Mouse (Mus musculus): ENCODE data around the gene Wdr90. TPM values are rescaled to one million over a fixed set of nuclear protein-coding genes. Genes with fewer than 3 reads are reported as not detected.

Wdr90 gene
- polyA plus RNA-seq, 1 experiment = 11.7 TPM

- H3K27ac ChIP-seq (ENCODE audit: insufficient read depth, low read depth, low read length) = no peak overlapping the region
- TF ChIP-seq CTCF (IDR thresholded peaks at IDR 0.05; ENCODE audit: low read depth, low read length) (no peak), POLR2A (IDR thresholded peaks at IDR 0.05; ENCODE audit: borderline replicate concordance, low read depth, low read length) (no peak)
- no peak overlapping the region for H3K4me3 ChIP-seq (ENCODE audit: insufficient read depth, low read length)
- H3K4me1 ChIP-seq (ENCODE audit: control insufficient read depth, insufficient read depth, low read length) = peaks cover 18% of the 10 kb centered on the region
Measured at GRCm38 (mm10) chr17:25869954-25870353, 8.7 kb upstream of the Wdr90 start.

GRCm38 (mm10) chr17:25869498-25869897 is 8.2 kb upstream of the Wdr90 start:
- Histone ChIP-seq H3K4me3 (ENCODE audit: insufficient read depth, low read length) (no peak overlapping the region), H3K4me1 (ENCODE audit: control insufficient read depth, insufficient read depth, low read length) (peaks cover 18% of the 10 kb centered on the region), H3K27ac (ENCODE audit: insufficient read depth, low read depth, low read length) (no peak overlapping the region)
- TF ChIP-seq CTCF (IDR thresholded peaks at IDR 0.05; ENCODE audit: low read depth, low read length) (no peak), POLR2A (IDR thresholded peaks at IDR 0.05; ENCODE audit: borderline replicate concordance, low read depth, low read length) (no peak)

GRCm38 (mm10) chr17:25868601-25869191 is 7.4 kb upstream of the Wdr90 start, which contains the start of gene Mcrip2:
TSS of gene Mcrip2 (minus strand) at chr17:25868764.
- Histone ChIP-seq H3K4me1 (ENCODE audit: control insufficient read depth, insufficient read depth, low read length) (peaks cover 13% of the 10 kb centered on the region), H3K27ac (ENCODE audit: insufficient read depth, low read depth, low read length) (peak within 1 kb of the TSS; percentile 27), H3K4me3 (ENCODE audit: insufficient read depth, low read length) (peak within 1 kb of the TSS; percentile 81)
- no peak for TF ChIP-seq CTCF (IDR thresholded peaks at IDR 0.05; ENCODE audit: low read depth, low read length)
- TF ChIP-seq POLR2A (IDR thresholded peaks at IDR 0.05; ENCODE audit: borderline replicate concordance, low read depth, low read length) = no peak

- Histone ChIP-seq H3K4me3 (ENCODE audit: insufficient read depth, low read length) (peak overlapping the region; percentile 81), H3K4me1 (ENCODE audit: control insufficient read depth, insufficient read depth, low read length) (peaks cover 13% of the 10 kb centered on the region), H3K27ac (ENCODE audit: insufficient read depth, low read depth, low read length) (peak overlapping the region; percentile 27)
- TF ChIP-seq POLR2A (IDR thresholded peaks at IDR 0.05; ENCODE audit: borderline replicate concordance, low read depth, low read length) (no peak), CTCF (IDR thresholded peaks at IDR 0.05; ENCODE audit: low read depth, low read length) (no peak)
Measured at GRCm38 (mm10) chr17:25867836-25868600, 6.7 kb upstream of the Wdr90 start.

GRCm38 (mm10) chr17:25867509-25867835 is 6.2 kb upstream of the Wdr90 start:
- Histone ChIP-seq H3K4me1 (ENCODE audit: control insufficient read depth, insufficient read depth, low read length) (peaks cover 13% of the 10 kb centered on the region), H3K27ac (ENCODE audit: insufficient read depth, low read depth, low read length) (peak overlapping the region; percentile 27), H3K4me3 (ENCODE audit: insufficient read depth, low read length) (peak overlapping the region; percentile 81)
- no peak for TF ChIP-seq CTCF (IDR thresholded peaks at IDR 0.05; ENCODE audit: low read depth, low read length)
- TF ChIP-seq POLR2A (IDR thresholded peaks at IDR 0.05; ENCODE audit: borderline replicate concordance, low read depth, low read length) = no peak

- Histone ChIP-seq H3K27ac (ENCODE audit: insufficient read depth, low read depth, low read length) (no peak overlapping the region), H3K4me1 (ENCODE audit: control insufficient read depth, insufficient read depth, low read length) (peaks cover 10% of the 10 kb centered on the region), H3K4me3 (ENCODE audit: insufficient read depth, low read length) (no peak overlapping the region)
- TF ChIP-seq POLR2A (IDR thresholded peaks at IDR 0.05; ENCODE audit: borderline replicate concordance, low read depth, low read length) = no peak
- no peak for TF ChIP-seq CTCF (IDR thresholded peaks at IDR 0.05; ENCODE audit: low read depth, low read length)
Measured at GRCm38 (mm10) chr17:25866172-25866571, 4.9 kb upstream of the Wdr90 start.

- H3K4me1 ChIP-seq (ENCODE audit: control insufficient read depth, insufficient read depth, low read length) = peaks cover 15% of the 10 kb centered on the region
- TF ChIP-seq CTCF (IDR thresholded peaks at IDR 0.05; ENCODE audit: low read depth, low read length) (no peak), POLR2A (IDR thresholded peaks at IDR 0.05; ENCODE audit: borderline replicate concordance, low read depth, low read length) (no peak)
- H3K27ac ChIP-seq (ENCODE audit: insufficient read depth, low read depth, low read length) = no peak overlapping the region
- no peak overlapping the region for H3K4me3 ChIP-seq (ENCODE audit: insufficient read depth, low read length)
Measured at GRCm38 (mm10) chr17:25865288-25865687, 4.0 kb upstream of the Wdr90 start.

- TF ChIP-seq POLR2A (IDR thresholded peaks at IDR 0.05; ENCODE audit: borderline replicate concordance, low read depth, low read length) = no peak
- TF ChIP-seq CTCF (IDR thresholded peaks at IDR 0.05; ENCODE audit: low read depth, low read length) = no peak
- Histone ChIP-seq H3K27ac (ENCODE audit: insufficient read depth, low read depth, low read length) (no peak overlapping the region), H3K4me3 (ENCODE audit: insufficient read depth, low read length) (no peak overlapping the region), H3K4me1 (ENCODE audit: control insufficient read depth, insufficient read depth, low read length) (peaks cover 15% of the 10 kb centered on the region)
Measured at GRCm38 (mm10) chr17:25864311-25864710, 3.0 kb upstream of the Wdr90 start.

- TF ChIP-seq CTCF (IDR thresholded peaks at IDR 0.05; ENCODE audit: low read depth, low read length) (no peak), POLR2A (IDR thresholded peaks at IDR 0.05; ENCODE audit: borderline replicate concordance, low read depth, low read length) (no peak)
- no peak overlapping the region for H3K27ac ChIP-seq (ENCODE audit: insufficient read depth, low read depth, low read length)
- H3K4me3 ChIP-seq (ENCODE audit: insufficient read depth, low read length) = no peak overlapping the region
- peaks cover 10% of the 10 kb centered on the region for H3K4me1 ChIP-seq (ENCODE audit: control insufficient read depth, insufficient read depth, low read length)
Measured at GRCm38 (mm10) chr17:25863681-25864080, 2.4 kb upstream of the Wdr90 start.
